Mouse (Mus musculus) stomach, embryonic 15.5 days (tissue): ENCODE data around the gene Cyp24a1. TPM values are rescaled to one million over a fixed set of nuclear protein-coding genes. Genes with fewer than 3 reads are reported as not detected.

ENCODE experiments used
- ATAC-seq: fragments of 200-750 bp; cut with Nextera tagmentation; 2 replicates; pipeline ENCODE4 v1.8.0; 2017; ENCODE audit warnings: low read depth, moderate number of reproducible peaks, moderate TSS enrichment; ENCODE audit not compliant: insufficient read depth, low FRiP score
- H3K27ac ChIP-seq: fragments of 300-500 bp; sonication (generic); 2 replicates; pipeline ENCODE4 v1.5.1; 2015; ENCODE audit warnings: mild to moderate bottlenecking, inconsistent platforms
- H3K27me3 ChIP-seq: fragments of 300-500 bp; sonication (generic); replicated peaks from 2 replicates; pipeline ENCODE4 v1.6.1; 2015; ENCODE audit warnings: inconsistent platforms
- H3K36me3 ChIP-seq: fragments of 300-500 bp; sonication (generic); 2 replicates; pipeline ENCODE4 v1.6.1; 2015; ENCODE audit warnings: inconsistent platforms
- H3K4me1 ChIP-seq: fragments of 300-500 bp; sonication (generic); 2 replicates; pipeline ENCODE4 v1.6.1; 2015; ENCODE audit warnings: inconsistent platforms
- H3K4me2 ChIP-seq: fragments of 300-500 bp; sonication (generic); 2 replicates; pipeline ENCODE4 v1.6.1; 2015; ENCODE audit warnings: mild to moderate bottlenecking, inconsistent platforms
- H3K4me3 ChIP-seq: fragments of 300-500 bp; sonication (generic); replicated peaks from 2 replicates; pipeline ENCODE4 v1.5.1; 2015; ENCODE audit warnings: inconsistent platforms
- H3K9ac ChIP-seq: fragments of 300-500 bp; sonication (generic); 2 replicates; pipeline ENCODE4 v1.6.1; 2015; ENCODE audit warnings: inconsistent platforms
- H3K9me3 ChIP-seq: fragments of 300-500 bp; sonication (generic); 2 replicates; pipeline ENCODE4 v1.6.1; 2016; ENCODE audit warnings: inconsistent platforms
- WGBS: fragments of 180-500 bp; shearing (Covaris S2); methylation state at CpG from one replicate; pipeline ENCODE4 v1.1.7; 2015; 5-methylcytosine and 5-hydroxymethylcytosine counted together
- polyA plus RNA-seq: library from polyadenylated mRNA; unstranded; fragments of >200 nt; fragmentation: Nextera tagmentation; extraction: Ambion mirVana; gene quantifications from 2 replicates; pipeline ENCODE4 v1.2.1, GENCODE M21; 2015

Cyp24a1 gene
- polyA plus RNA-seq, 1 experiment from 2014 or later: not detected

GRCm38 (mm10) chr2:170526513-170526912 is 29.6 kb upstream of the Cyp24a1 start:
- H3K36me3 ChIP-seq: no peaks in the 10 kb centered on the region
- no peak overlapping the region for H3K4me3 ChIP-seq
- no peak overlapping the region for H3K9ac ChIP-seq
- H3K4me2 ChIP-seq: no peak overlapping the region
- H3K4me1 ChIP-seq: no peaks in the 10 kb centered on the region
- no peaks in the 10 kb centered on the region for H3K9me3 ChIP-seq
- peak; percentile 73; the same call in 1 of the 2 replicates for ATAC-seq
- H3K27me3 ChIP-seq: no peaks in the 10 kb centered on the region
- 76% methylated on average over 8 of the region's 8 CpGs for WGBS
- H3K27ac ChIP-seq: no peak overlapping the region

DNA sequence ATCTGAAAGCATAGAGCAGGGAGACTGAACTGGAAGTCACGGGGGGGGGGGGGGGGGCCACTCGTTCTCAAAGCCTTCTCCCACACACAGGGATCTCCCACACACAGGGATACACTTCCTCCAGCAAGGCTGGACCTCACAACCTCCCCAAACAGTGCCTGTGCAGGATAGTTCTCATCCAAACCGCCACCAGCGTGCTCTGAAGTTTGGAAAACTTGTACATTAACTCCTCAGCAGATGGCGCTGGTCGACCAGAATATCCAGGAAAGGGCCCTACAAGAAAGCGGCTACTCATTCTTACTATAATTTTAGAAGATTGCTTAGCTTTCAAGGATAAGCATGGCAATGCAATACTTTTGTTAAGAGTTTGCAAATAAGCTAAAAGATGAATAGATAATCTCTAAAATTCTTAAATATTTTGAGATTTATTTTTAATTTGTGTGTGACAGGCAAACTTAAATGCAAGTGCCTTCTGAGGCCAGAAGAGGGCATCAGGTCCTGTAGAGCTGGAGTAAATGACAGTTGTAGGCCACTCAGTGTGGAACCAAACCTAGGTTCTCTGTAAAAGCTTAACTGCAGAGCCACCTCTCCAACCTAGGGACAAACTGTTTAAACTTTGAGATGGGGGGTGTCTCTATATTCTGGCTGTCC is 23.5 kb upstream of the Cyp24a1 start:
- no peaks in the 10 kb centered on the region for H3K4me1 ChIP-seq
- no peaks in the 10 kb centered on the region for H3K9me3 ChIP-seq
- peak; percentile 28; the same call in 1 of the 2 replicates for ATAC-seq
- no peak overlapping the region for H3K27ac ChIP-seq
- no peak overlapping the region for H3K9ac ChIP-seq
- 13% methylated on average over 7 of the region's 7 CpGs for WGBS
- H3K4me2 ChIP-seq: no peak overlapping the region
- peaks cover 11% of the 10 kb centered on the region for H3K36me3 ChIP-seq
- H3K4me3 ChIP-seq: no peak overlapping the region
- no peaks in the 10 kb centered on the region for H3K27me3 ChIP-seq

- H3K9ac ChIP-seq: no peak overlapping the region
- no peak overlapping the region for H3K27ac ChIP-seq
- peaks cover 10% of the 10 kb centered on the region; the same call in 1 of the 2 replicates for H3K4me1 ChIP-seq
- peaks cover 6% of the 10 kb centered on the region; the same call in 1 of the 2 replicates for H3K36me3 ChIP-seq
- no peak for ATAC-seq
- no peaks in the 10 kb centered on the region for H3K9me3 ChIP-seq
- H3K27me3 ChIP-seq: no peaks in the 10 kb centered on the region
- no peak overlapping the region for H3K4me2 ChIP-seq
- 90% methylated on average over 12 of the region's 12 CpGs for WGBS
- H3K4me3 ChIP-seq: no peak overlapping the region
These were observed 16.8 kb upstream of the Cyp24a1 start for GRCm38 (mm10) chr2:170513756-170514155.

DNA sequence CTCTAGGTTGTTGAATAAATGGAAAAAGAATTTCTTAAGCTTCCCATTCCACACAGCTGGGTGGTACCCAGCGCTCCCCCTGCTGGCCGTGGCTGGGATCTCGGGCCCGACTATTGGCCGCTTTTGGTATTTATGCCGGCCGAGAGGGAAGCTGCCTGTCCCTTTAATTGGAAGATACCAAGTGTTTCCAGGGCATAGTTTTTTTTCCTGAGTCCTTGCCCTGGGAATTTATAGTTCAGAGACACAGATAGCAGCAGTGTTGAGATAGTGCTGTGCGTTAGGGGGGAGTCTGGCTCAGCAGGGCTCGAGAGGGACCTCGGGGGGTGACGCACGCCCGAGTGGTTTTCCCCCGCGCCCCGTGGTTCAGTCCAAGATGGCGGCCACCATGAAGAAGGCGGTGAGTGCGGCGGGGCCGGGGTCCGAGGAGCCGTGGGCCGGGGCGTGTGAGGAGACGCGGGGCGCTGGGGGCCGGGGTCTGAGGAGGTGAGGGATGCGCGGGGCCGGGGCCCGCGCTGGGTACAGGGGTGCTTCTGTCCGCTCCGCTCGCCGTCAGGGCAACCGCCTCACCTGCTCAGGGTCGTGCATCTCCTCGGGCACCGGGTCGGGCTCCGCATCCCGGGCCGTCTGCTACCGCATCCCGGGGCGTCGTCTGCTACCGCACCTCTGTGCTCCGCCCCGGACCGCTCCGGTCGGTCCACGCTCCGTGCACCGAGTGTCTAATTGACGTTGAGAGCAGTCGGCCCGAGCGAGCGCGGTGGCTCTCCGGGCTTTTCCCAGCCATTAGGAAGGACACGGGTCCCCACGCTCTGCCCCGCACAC is 14.3 kb upstream of the Cyp24a1 start:
- no peaks in the 10 kb centered on the region for H3K36me3 ChIP-seq
- H3K9ac ChIP-seq: peak overlapping the region; percentile 63
- peak overlapping the region; percentile 83 for H3K27ac ChIP-seq
- no peaks in the 10 kb centered on the region for H3K9me3 ChIP-seq
- under 1% methylated on average over 50 of the region's 69 CpGs for WGBS
- peak; percentile 71 for ATAC-seq
- H3K27me3 ChIP-seq: no peaks in the 10 kb centered on the region
- H3K4me1 ChIP-seq: peaks cover 13% of the 10 kb centered on the region; the same call in 1 of the 2 replicates
- peak overlapping the region; percentile 87 for H3K4me3 ChIP-seq
- peak overlapping the region; percentile 64 for H3K4me2 ChIP-seq

- no peak for ATAC-seq
- Histone ChIP-seq H3K9ac (no peak overlapping the region), H3K4me1 (peaks cover 13% of the 10 kb centered on the region; the same call in 1 of the 2 replicates), H3K27me3 (no peaks in the 10 kb centered on the region), H3K36me3 (no peaks in the 10 kb centered on the region), H3K4me2 (peak overlapping the region; percentile 66), H3K27ac (no peak overlapping the region), H3K9me3 (no peaks in the 10 kb centered on the region), H3K4me3 (peak overlapping the region; percentile 36)
- WGBS: 2% methylated on average over 12 of the region's 12 CpGs
These were observed 11.9 kb upstream of the Cyp24a1 start for GRCm38 (mm10) chr2:170508821-170509220.

DNA sequence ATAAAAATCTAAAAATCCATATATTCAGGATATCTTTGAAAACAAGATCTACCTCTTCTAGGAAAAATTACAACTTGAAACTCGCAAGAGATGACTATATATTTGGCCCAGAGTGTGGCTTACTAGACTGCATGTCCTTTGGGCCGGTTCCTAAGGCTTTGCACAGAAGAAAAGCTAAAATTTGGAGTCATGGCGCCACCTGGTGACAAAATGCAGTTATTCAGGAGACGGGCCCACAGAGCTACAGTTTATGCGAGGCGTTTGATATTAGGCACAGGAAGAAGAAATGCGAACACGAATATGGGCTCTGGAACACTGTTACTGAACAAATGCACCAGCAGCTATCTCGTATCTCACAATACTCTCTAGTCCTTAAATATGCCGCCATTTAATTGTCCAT is 10.8 kb upstream of the Cyp24a1 start:
- WGBS: 6% methylated on average over 10 of the region's 10 CpGs
- H3K9ac ChIP-seq: no peak overlapping the region
- peaks cover 10% of the 10 kb centered on the region; the same call in 1 of the 2 replicates for H3K4me1 ChIP-seq
- H3K9me3 ChIP-seq: no peaks in the 10 kb centered on the region
- H3K36me3 ChIP-seq: no peaks in the 10 kb centered on the region
- no peak overlapping the region for H3K4me2 ChIP-seq
- H3K4me3 ChIP-seq: no peak overlapping the region
- no peak for ATAC-seq
- H3K27me3 ChIP-seq: no peaks in the 10 kb centered on the region
- no peak overlapping the region for H3K27ac ChIP-seq

GRCm38 (mm10) chr2:170503983-170504382 is 7.0 kb upstream of the Cyp24a1 start:
- no peak for ATAC-seq
- no peak overlapping the region for H3K4me2 ChIP-seq
- no peak overlapping the region for H3K9ac ChIP-seq
- 0 out of 2 replicates have a peak, but pooled peaks cover 3% of the 10 kb centered on the region for H3K4me1 ChIP-seq
- no peaks in the 10 kb centered on the region for H3K9me3 ChIP-seq
- no peak overlapping the region for H3K4me3 ChIP-seq
- no peak overlapping the region for H3K27ac ChIP-seq
- peaks cover 8% of the 10 kb centered on the region for H3K27me3 ChIP-seq
- 40% methylated on average over 4 of the region's 4 CpGs for WGBS
- H3K36me3 ChIP-seq: no peaks in the 10 kb centered on the region

DNA sequence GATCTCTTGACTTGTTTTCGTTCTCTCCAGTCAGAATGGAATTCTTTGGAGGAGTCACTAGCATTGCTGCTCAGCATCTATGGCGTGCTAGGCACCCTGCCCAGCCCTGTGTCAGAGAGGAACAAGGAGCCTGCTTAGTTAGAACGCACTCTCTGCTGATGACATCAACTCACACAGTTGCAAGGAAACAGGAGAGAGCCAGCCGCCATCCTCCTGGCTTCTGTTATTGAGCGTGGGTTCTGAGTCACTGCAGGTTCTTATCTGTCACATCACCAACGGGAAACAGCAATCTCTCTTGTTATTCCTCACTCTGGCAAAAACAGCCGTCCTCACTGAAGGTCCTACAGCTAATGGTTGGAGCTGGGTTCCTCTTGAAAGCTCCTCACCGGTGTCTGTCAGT is 6.4 kb upstream of the Cyp24a1 start:
- H3K36me3 ChIP-seq: no peaks in the 10 kb centered on the region
- no peak overlapping the region for H3K4me3 ChIP-seq
- no peak overlapping the region for H3K4me2 ChIP-seq
- H3K27me3 ChIP-seq: peaks cover 14% of the 10 kb centered on the region
- H3K4me1 ChIP-seq: no peaks in the 10 kb centered on the region
- no peak for ATAC-seq
- no peaks in the 10 kb centered on the region for H3K9me3 ChIP-seq
- H3K9ac ChIP-seq: no peak overlapping the region
- WGBS: 35% methylated on average over 8 of the region's 8 CpGs
- no peak overlapping the region for H3K27ac ChIP-seq

DNA sequence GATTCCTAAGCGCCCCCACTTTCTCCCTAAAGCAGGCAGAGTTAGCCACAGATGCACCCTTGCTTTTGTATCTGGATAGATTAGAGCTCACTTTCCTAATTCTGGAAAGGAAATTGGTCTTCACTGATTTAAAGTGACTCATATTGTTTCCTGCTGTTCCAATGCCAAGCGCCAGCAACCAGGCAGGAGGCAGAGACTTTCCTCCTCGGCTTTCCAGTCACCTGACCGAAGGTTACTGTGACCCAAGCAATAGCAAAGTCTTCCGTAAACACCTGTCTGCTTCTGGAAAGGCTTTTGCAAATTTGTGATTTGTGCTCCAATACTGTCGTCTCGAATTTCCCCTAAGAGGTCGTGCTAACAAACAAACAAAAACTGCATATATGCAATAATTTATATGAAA is 1.1 kb upstream of the Cyp24a1 start:
- Histone ChIP-seq H3K4me1 (peaks cover 15% of the 10 kb centered on the region), H3K9ac (no peak overlapping the region), H3K27me3 (peaks cover 62% of the 10 kb centered on the region), H3K36me3 (no peaks in the 10 kb centered on the region), H3K4me3 (no peak overlapping the region), H3K4me2 (no peak overlapping the region), H3K9me3 (no peaks in the 10 kb centered on the region), H3K27ac (no peak overlapping the region)
- 23% methylated on average over 8 of the region's 8 CpGs for WGBS
- no peak for ATAC-seq

DNA sequence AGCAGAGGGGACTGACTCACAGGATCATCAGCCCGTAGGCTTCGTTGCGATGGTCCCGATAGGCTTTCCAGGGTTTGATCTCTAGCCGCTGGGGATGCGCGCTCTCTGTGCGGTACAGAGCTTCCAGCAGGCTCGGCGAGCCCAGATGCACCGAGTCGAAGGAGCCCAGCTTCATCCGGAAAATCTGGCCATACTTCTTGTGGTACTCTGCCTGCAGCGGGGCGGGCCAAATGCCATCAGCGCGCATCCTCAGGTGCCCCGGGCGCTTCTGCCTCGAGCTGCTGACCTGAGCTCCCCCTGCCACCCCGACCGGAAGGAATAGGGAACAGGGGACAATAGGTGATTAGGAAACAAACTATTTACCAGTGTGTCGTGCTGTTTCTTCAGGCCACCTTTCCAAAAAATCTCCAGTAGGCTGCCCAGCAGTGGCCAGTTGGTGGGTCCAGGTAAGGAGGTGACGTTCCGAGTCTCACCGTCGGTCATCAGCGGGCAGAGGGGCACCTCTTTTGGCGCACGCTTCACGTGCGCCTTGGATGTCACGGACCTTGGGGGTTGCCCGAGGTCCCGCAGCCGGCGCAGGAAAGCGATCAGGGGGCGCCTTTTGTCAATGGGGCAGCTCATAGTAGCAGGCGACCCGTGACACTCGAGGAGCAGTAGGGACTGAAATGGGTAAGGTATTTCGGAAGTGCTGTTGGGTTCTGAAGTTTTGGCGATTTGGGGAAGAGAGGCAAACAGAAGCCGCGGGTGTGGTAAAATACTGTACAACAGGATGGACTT is 603 bp downstream of the Cyp24a1 start, which contains the start of gene Pfdn4:
Pfdn4 (plus strand) TSS at position 275 of the 777 bp plus-strand sequence.
- Histone ChIP-seq H3K36me3 (no peaks in the 10 kb centered on the region), H3K4me2 (peak within 1 kb of the TSS; percentile 49), H3K4me1 (peaks cover 15% of the 10 kb centered on the region), H3K27ac (no peak within 1 kb of the TSS), H3K9me3 (no peaks in the 10 kb centered on the region), H3K27me3 (peaks cover 69% of the 10 kb centered on the region), H3K4me3 (peak within 1 kb of the TSS; percentile 22), H3K9ac (no peak within 1 kb of the TSS)
- 2% methylated on average over 46 of the region's 46 CpGs for WGBS
- no peak for ATAC-seq

GRCm38 (mm10) chr2:170494784-170495710 is 1.9 kb downstream of the Cyp24a1 start:
- Histone ChIP-seq H3K9ac (no peak overlapping the region), H3K36me3 (no peaks in the 10 kb centered on the region), H3K9me3 (no peaks in the 10 kb centered on the region), H3K4me3 (no peak overlapping the region), H3K4me1 (peaks cover 15% of the 10 kb centered on the region), H3K27me3 (peaks cover 65% of the 10 kb centered on the region), H3K27ac (no peak overlapping the region), H3K4me2 (no peak overlapping the region)
- WGBS: 7% methylated on average over 31 of the region's 31 CpGs
- ATAC-seq: no peak
